Mouse (Mus musculus) testis, adult 2 months (tissue): ENCODE results near the gene Ap1g2. TPM values are rescaled to one million over a fixed set of nuclear protein-coding genes. Genes with fewer than 3 reads are reported as not detected.
A peak's percentile ranks its signal among the peaks of the same experiment; 100 is the strongest.

Source experiments
- H3K27ac ChIP-seq: fragments of 200-500 bp; 2 replicates; pipeline ENCODE4 v1.5.1; 2012; ENCODE audit warnings: low read depth, low read length; ENCODE audit not compliant: control insufficient read depth, insufficient read depth
- H3K27me3 ChIP-seq: fragments of 200-500 bp; 2 replicates; pipeline ENCODE4 v1.6.1; 2012; ENCODE audit warnings: mild to moderate bottlenecking, low read length, moderate library complexity; ENCODE audit not compliant: control insufficient read depth, insufficient read depth
- H3K36me3 ChIP-seq: fragments of 200-500 bp; 2 replicates; pipeline ENCODE4 v1.6.1; 2012; ENCODE audit warnings: mild to moderate bottlenecking, low read length; ENCODE audit not compliant: control insufficient read depth, insufficient read depth
- H3K4me1 ChIP-seq: fragments of 200-500 bp; 2 replicates; pipeline ENCODE4 v1.6.1; 2012; ENCODE audit warnings: low read length; ENCODE audit not compliant: control insufficient read depth, insufficient read depth
- H3K4me3 ChIP-seq: fragments of 200-500 bp; 2 replicates; pipeline ENCODE4 v1.5.1; 2012; ENCODE audit warnings: low read depth, mild to moderate bottlenecking, low read length, moderate library complexity, mixed read lengths; ENCODE audit not compliant: control insufficient read depth
- CTCF ChIP-seq: fragments of 200-500 bp; IDR thresholded peaks from 2 replicates; pipeline ENCODE4 v1.5.1; 2012; ENCODE audit warnings: low read depth, mild to moderate bottlenecking, inconsistent platforms, low read length, moderate library complexity; ENCODE audit not compliant: control insufficient read depth, insufficient read depth, insufficient replicate concordance
- POLR2A ChIP-seq: fragments of 200-500 bp; IDR thresholded peaks from 2 replicates; pipeline ENCODE4 v1.6.1; 2012; ENCODE audit warnings: low read depth, mild to moderate bottlenecking, inconsistent platforms, low read length, moderate library complexity; ENCODE audit not compliant: control insufficient read depth
- polyA plus RNA-seq: library from polyadenylated mRNA; depleted of rRNA; stranded (reverse); fragments of >200 nt; gene quantifications from 2 replicates; pipeline ENCODE4 v1.2.3, GENCODE M21; 2012

The Ap1g2 gene
- polyA plus RNA-seq, 1 experiment = 3.0 TPM

DNA sequence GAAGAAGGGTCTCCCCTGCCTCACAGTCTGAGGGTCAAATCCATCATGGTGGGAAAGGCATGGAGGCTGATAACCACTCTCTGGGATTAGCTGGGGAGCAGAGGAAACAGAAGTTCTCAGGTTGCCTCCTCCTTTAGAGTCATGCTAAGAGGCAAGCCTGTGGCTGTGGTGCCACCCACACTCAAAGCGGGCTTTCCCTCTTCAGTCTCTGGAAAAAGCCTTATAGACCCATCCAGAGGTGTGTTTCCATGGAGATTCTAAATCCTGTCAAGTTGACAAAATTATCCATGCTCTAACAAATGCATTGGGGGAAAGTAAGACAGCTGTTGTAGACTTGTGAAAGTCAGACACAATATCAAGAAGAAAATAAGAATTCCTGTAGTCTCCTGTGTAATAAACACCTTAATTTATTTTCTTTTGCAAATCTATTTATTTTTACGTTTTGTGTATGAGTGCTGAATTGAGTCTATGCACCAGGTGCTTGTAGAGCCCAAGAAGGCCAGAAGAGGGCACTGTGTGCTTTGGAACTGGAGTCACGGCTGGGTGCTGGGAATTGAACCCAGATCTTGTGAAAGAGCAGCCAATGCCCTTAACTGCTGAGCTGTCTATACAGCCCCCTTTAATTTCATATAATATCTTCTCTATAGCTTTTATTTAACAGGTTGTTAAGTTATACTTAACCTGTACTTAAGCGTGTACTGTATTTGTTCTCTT is 13.2 kb upstream of the Ap1g2 start:
- TF ChIP-seq POLR2A = no peak
- no peak overlapping the region for H3K4me3 ChIP-seq
- H3K36me3 ChIP-seq = no peaks in the 10 kb centered on the region
- H3K4me1 ChIP-seq = peaks cover 17% of the 10 kb centered on the region
- H3K27me3 ChIP-seq = no peaks in the 10 kb centered on the region; the same call in 1 of the 2 replicates
- H3K27ac ChIP-seq = no peak overlapping the region

DNA sequence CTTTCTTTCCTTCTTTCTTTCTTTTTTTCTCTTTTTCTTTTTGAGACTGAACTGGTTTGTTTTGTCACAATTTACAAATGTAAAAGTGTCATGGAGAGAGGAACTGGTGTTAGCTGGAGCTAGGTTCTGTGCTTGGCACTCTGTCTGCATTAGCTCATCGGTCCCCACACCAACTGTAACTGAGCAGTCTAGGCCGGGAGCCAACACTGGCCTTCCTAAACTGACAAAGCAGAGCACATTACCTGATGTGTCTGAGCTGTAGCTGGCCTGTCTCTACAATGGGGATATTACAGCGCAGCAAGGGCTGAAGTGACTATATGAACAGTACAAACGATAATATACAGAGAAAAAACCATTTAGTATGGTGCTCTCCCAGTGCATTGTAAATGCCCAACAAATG is 12.5 kb upstream of the Ap1g2 start:
- no peaks in the 10 kb centered on the region; the same call in 1 of the 2 replicates for H3K27me3 ChIP-seq
- H3K4me1 ChIP-seq = peaks cover 22% of the 10 kb centered on the region
- no peak overlapping the region for H3K27ac ChIP-seq
- no peak overlapping the region for H3K4me3 ChIP-seq
- TF ChIP-seq POLR2A (no peak), CTCF (no peak)
- no peaks in the 10 kb centered on the region for H3K36me3 ChIP-seq

DNA sequence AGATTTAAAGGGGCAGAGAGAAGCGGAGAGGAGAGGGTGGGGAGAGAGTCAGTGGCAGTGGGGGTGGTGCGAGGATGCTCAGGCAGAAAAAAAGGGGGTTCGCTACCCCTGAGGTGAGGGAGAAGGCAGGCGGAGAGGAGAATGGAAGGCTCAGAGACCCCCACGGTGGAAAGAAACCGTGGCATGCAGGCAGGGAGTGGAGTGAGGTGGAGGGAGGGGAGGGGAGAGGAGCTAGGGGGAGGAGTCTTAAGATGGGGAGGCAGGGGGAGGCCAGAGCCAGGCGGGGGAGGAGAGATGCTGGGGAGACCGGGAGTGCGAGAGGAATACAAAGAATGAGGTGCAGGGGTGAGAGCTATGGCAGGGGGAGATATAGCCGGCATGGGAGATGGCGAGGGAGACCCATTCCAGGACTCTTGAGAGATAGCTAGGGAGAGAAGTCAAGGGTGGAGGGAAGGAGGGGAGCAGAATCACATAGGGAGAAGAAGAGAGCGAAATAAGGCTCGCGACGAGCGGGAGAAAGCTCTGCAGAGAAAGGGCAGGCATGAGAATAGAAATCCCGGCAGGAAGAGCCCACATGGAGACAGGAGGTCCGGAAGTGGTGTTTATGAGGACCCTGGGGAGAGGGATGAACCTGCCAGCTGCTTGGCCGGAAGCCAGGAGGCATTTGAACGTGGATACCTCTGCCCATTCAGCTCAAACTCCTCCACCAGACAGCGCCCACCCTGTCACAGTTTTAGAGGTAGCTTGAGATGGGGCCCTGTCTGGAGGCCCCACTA is 10.2 kb upstream of the Ap1g2 start, which contains the start of gene Jph4:
Gene Jph4, minus strand, starts transcription at position 511 of the 776 bp plus-strand sequence.
- H3K4me1 ChIP-seq = peaks cover 26% of the 10 kb centered on the region
- TF ChIP-seq POLR2A (no peak), CTCF (no peak)
- H3K27ac ChIP-seq = no peak within 1 kb of the TSS
- no peaks in the 10 kb centered on the region for H3K36me3 ChIP-seq
- H3K4me3 ChIP-seq = peak within 1 kb of the TSS; percentile 33
- H3K27me3 ChIP-seq = no peaks in the 10 kb centered on the region; the same call in 1 of the 2 replicates

DNA sequence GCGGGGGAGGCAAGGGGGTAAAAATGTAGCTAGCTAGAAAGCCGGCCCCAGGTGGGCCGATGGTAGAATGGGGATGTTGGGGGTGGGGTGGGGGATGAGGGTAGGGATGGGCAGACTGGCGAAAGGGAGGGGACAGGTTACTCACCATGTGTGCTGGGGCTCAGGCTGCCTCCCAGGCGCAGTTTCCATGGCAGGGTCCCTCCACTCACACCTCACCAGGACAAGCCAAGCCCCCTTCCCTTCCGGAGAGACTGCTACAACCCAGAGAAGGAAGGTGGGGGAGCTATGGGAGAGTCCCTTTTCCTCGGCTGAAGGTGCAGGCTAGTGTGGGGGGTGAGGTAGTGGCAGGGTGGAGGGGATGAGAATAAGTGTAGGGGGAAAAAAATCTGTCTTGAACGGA is 9.5 kb upstream of the Ap1g2 start:
- H3K4me3 ChIP-seq = peak overlapping the region; percentile 6
- no peak overlapping the region for H3K27ac ChIP-seq
- H3K27me3 ChIP-seq = no peaks in the 10 kb centered on the region; the same call in 1 of the 2 replicates
- no peaks in the 10 kb centered on the region for H3K36me3 ChIP-seq
- peaks cover 26% of the 10 kb centered on the region for H3K4me1 ChIP-seq
- TF ChIP-seq POLR2A = no peak
- TF ChIP-seq CTCF = no peak

GRCm38 (mm10) chr14:55114759-55115701 is 8.6 kb upstream of the Ap1g2 start:
- Histone ChIP-seq H3K36me3 (no peaks in the 10 kb centered on the region), H3K4me3 (peak overlapping the region; percentile 77), H3K27me3 (no peaks in the 10 kb centered on the region; the same call in 1 of the 2 replicates), H3K4me1 (peaks cover 26% of the 10 kb centered on the region), H3K27ac (no peak overlapping the region)
- TF ChIP-seq POLR2A = no peak
- no peak; the same call in 1 of the 2 replicates for TF ChIP-seq CTCF

GRCm38 (mm10) chr14:55113975-55114645 is 7.7 kb upstream of the Ap1g2 start:
- Histone ChIP-seq H3K36me3 (no peaks in the 10 kb centered on the region), H3K27ac (no peak overlapping the region), H3K4me3 (peak overlapping the region; percentile 77), H3K4me1 (peaks cover 26% of the 10 kb centered on the region), H3K27me3 (no peaks in the 10 kb centered on the region; the same call in 1 of the 2 replicates)
- TF ChIP-seq POLR2A = no peak
- peak; percentile 34; the same call in 1 of the 2 replicates for TF ChIP-seq CTCF
